Mouse (Mus musculus) left cerebral cortex, adult 18-20 months (tissue): ENCODE data around the gene App. TPM values are rescaled to one million over a fixed set of nuclear protein-coding genes. Genes with fewer than 3 reads are reported as not detected.

Experiments
- DNase-seq, 2 experiments: peaks; one replicate each; pipeline ENCODE4 v3.0.0; 2021 to 2022; ENCODE audit warnings: low spot score in 2 of 2, mixed read lengths in 1 of 2
- total RNA-seq, 2 experiments: library from RNA; stranded (reverse); gene quantifications; 2 replicates each; pipeline ENCODE4 v1.2.3; 2021

Gene App
- total RNA-seq, 2 experiments from 2014 or later: 1,397 to 1,476 TPM

GRCm38 (mm10) chr16:85090992-85091391 is 82.6 kb downstream of the App start:
- DNase-seq: no peak

DNA sequence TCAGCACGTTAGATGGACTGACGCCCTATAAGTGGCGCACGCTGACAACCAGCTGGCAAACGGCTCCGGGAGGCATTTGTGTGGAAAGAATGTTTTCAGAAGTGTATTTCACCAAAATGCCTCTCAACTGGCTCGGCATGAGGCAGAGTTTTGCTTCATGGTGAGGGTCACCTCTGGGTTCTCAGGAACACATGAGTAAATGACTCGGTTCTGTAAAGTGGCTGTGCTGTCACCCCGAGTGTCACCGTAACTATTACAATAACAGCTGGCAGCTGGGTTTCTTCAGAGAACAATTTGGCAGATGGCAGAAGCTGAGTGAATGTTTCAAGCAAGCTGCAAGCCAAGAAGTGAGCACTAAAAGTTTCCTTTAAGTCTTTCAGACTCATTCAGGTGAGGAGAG is 85.4 kb downstream of the App start:
- no peak for DNase-seq

DNA sequence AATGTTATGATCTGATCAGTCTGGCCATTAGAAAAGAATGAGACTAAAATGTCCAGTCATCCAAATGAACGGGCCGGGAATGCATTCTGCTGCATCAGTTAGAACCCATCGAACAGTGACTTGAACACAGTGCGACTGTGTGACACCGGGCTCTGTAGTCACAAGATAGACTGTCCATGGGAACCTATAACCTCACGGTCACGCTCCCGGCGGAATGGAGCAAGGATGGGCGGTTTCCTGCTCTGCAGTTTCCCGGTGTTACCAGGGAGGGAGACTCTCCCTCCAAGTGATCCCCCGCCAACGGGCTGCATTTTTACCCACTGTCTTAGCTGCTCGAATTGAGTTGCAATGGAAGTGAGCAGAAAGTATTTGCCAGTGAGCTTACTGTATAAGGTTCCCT is 87.3 kb downstream of the App start:
- DNase-seq: no peak

- no peak for DNase-seq
These were observed 87.7 kb downstream of the App start for GRCm38 (mm10) chr16:85085902-85086301.

DNA sequence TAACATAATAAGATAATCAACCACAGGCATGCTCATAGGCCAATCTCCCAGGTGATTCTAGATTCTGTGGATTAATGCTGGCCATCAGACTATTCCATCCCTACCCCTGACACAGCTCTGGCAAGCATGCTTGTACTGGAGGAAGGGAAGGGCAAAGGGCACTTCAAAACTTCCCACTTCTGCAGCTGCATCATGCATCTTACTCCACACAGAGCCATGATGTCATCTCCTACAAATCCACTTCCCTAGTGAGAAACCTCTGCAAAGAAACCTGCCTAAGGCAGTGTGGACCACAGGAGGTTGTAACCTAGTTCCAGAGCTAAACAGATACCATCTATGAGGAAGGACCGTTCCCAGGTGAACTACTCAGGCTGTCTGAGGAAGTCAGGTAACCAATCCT is 89.4 kb downstream of the App start:
- no peak for DNase-seq

- no peak for DNase-seq
These were observed 98.2 kb downstream of the App start for GRCm38 (mm10) chr16:85075330-85075729.

- no peak for DNase-seq
These were observed 98.7 kb downstream of the App start for GRCm38 (mm10) chr16:85074889-85075288.

DNA sequence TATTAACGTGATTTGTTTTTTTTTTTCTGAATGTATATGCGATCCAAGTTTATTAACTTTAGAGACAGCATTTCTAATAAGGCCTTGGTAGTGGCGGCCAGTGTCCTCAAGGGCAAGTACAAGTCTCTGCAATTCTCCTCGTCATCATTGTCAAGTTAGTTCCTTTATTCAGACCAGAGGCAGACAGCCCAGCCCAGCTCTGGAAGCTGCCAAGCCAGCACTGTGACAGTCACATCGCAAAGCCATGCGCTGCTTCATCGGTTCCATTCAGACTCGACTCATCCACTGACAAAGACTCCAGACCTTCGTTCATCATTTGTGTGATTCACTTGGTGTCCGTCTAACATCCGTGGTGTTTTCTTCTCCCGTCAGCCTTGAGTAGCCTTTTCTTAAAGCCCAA is 100.9 kb downstream of the App start:
- DNase-seq: no peak

DNA sequence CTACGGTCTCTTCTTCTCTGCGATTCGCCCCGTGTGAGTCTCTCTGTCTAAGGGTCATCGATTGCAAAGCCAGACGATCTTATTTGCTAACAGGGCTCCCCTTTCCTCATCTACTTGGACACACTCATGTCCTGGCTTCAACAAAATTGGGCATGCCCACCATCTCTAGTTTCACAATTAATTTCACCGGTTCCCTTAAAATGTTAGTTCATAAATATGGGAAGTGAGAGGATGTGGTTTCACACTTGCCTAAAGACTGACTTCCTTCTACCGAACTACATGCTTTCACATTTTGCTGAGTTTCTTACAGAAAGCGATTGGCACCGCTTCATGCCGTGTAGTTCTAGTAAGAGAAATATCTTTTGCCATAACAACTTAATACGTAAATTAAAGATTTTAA is 101.8 kb downstream of the App start:
- no peak for DNase-seq

DNA sequence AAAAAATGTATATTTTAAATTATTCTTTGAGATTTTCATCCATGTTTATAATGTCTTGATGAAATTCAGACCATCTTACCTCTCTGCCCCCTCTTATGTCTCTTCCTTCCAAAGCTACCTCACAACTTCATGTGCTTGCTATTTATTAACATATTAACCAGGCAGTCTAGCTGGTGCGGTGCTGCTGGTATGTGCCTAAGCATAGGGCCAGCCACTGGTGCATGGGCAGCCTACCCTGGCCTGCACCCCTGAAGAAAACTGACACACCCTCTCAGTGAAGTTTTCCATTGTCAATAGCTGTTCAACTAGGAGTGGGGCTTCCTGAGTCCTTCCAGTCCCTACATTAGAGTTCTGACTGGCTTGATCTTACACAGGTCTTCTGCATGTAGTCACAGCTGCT is 102.3 kb downstream of the App start:
- DNase-seq: no peak

DNA sequence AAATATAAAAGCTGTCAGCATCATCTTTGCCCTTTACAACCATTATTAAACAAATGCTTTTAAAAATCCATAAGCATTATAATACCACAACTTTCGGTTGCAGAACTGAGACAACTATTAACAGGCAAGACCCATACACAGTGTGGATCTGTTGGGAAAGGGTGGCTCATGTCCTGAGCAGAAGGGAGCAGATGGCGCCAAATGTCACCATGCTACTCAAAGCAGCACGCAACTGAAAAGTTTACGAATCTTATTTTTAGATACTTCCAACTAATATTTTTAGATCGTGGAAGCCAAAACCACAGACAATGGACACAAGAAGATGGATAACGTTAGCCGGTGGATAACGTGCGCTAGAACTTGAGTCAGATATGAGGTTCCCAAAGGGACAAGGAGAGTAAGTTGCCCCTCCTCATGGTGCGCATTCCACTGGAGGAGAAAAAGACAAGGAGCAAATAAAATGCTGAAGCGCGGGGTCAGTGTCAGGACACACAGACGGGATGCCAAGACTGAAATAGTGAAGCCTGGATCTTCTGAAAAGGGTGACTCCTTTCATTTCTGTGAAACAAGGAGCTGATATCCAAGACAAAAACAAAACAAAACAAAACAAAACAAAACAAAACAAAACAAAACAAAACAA is 106.2 kb downstream of the App start:
- no peak for DNase-seq

DNA sequence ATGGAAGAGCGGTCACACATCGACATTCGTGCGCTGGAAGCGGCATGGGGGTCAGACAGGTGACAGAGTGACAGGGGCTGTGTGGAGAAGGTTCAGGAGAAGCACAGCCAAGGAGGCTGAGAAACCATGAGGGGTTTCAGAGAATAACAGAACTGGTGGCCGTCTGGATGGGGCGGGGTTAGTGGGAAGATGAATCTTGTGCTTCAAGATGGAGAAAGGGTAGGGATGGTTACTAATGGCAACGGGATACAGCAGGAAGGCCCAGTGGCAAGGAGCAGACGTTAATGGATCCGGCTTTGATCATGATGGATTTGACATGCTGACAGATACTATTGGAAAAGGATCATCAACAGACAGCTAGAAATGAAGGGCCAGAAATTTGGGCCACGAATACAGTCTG is 107.3 kb downstream of the App start:
- no peak for DNase-seq

- DNase-seq: no peak
These were observed 108.8 kb downstream of the App start for GRCm38 (mm10) chr16:85064800-85065199.

DNA sequence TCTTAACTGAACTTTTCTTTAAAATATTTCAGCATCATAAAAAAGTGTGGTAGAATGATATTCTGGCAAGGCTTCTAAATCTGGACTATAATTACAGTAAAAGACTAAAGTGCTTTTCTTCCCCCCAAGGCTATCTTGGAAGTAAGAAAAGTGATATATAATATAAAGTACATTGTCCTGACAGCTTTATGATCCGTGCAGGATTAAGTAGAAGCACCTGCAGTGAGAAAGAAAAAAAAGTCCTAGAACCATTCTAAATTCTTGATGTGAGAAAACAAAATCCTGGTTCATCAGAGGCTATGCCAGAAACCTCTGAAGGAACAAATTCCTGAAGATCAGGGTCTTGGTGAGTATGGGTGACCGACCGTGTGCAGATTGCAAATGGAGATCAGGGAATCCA is 110.8 kb downstream of the App start:
- DNase-seq: no peak

GRCm38 (mm10) chr16:85061725-85062124 is 111.8 kb downstream of the App start:
- DNase-seq: no peak

- DNase-seq: no peak
These were observed 115.4 kb downstream of the App start for GRCm38 (mm10) chr16:85058138-85058537.

GRCm38 (mm10) chr16:85056212-85056611 is 117.4 kb downstream of the App start:
- DNase-seq: no peak

DNA sequence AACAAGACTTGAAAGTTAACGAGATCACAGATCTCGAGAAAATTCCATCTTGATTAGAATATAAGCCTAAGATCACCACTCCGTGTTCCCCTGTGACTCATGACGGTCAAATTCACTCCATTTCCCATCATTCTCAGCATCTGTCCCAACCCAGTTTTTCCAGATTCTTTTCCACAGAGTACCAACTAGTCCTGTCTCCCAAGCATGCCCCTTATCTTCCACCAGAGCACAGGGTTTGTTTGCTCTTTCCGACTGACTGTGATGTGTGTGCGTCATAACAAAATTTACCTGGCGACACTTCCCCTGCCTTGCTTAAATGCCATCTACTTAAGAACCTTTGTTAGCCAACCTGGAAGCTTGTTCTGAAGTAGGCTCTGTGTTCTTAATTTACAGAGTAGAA is 119.6 kb downstream of the App start:
- DNase-seq: no peak

GRCm38 (mm10) chr16:85047310-85047709 is 126.3 kb downstream of the App start:
- DNase-seq: no peak

DNA sequence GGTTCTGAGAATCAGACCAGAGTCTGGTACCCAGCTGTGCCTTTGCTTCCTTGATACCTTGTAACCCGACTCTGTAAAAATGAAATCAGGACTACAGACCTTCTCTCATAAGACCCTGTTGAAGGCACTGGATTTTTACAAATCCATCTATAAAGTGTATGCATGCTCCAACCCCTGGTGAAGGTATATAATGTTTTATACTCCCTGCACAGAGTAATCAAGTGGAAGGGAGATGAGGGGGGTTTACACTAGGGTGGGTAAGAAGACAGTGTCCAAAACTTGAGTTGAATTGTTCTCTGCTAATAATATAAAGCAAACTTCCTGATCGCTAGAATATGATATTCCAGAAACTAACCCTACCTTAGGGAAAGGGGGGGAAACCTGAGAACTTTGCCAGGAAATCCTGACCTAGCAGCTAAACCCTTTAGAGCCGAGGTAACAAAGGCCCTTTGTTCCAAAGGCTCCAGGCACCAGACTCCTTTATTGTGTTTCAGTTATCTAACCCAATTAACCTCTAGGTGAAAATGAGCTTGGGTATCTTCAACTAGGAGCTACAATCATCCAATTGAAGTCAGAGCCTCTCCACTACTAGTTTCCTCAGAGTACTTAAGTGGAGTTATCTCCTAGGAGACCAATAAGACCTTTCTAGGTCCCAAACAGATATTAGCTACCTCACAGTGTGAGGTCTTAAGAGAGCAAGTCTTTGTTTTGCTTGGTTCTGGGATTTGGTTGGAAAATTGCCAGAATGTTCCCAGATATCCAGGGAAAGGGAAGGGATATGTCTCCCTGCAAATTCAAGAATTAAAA is 132.2 kb downstream of the App start:
- no peak for DNase-seq

DNA sequence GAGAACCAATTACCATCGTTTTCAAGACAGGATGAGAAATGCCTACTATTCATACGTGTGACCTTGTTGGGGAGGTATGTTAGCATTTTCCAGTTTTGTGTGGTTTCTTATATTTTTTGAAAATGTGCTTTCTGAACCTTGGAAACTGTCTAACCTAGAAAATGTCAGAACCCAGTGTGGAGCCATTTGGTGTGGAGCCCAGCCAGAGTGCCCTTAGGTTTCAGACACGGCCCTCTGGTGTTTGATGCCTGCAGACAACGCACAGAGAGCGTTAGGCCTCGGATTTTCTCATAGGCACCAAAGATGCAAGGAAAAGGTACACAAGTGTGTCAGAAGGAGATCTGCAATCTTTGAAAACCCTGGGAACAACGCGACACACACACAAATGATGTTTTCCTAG is 134.8 kb downstream of the App start:
- DNase-seq: no peak

GRCm38 (mm10) chr16:85037969-85038644 is 135.5 kb downstream of the App start:
- no peak for DNase-seq
